Mouse (Mus musculus) thymus, postnatal 25 days (tissue): ENCODE measurements around the gene Hdac7.
"Not testable (repeated sequence)": the region's sequence is repeated elsewhere in the genome, so short reads cannot be mapped to it uniquely, and the experiment has no call there.

ENCODE experiments used
- DNase-seq: peaks from one replicate; pipeline ENCODE4 v3.0.0; 2022

Gene Hdac7

GRCm38 (mm10) chr15:97844037-97845034 lies at the start of gene Hdac7:
Gene Hdac7 (minus strand): TSS chr15:97844502.
- peak; percentile 91 for DNase-seq

- no peak for DNase-seq
These were observed 48.2 kb upstream of the Hdac7 start for GRCm38 (mm10) chr15:97892506-97892905.

DNA sequence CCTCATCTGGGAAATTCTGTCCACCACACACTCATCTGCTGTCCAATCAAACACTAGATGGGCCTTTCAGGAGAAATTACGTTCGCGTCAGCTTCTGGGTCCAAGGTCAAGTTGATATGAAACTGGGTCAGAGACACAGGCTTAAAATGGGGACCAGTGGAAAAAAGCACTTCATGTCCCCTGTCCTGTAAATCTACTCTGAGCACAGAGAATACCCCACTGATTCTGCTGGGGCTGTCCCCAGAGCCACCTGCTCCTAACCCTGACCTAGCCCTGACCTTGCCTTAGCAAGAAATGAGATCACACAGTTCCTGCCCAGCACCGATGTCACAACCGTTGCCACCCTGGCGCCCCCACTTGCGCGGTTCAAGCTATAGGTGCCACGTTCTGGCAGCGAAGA lies 46.1 kb upstream of the Hdac7 start:
- DNase-seq, result no peak

DNA sequence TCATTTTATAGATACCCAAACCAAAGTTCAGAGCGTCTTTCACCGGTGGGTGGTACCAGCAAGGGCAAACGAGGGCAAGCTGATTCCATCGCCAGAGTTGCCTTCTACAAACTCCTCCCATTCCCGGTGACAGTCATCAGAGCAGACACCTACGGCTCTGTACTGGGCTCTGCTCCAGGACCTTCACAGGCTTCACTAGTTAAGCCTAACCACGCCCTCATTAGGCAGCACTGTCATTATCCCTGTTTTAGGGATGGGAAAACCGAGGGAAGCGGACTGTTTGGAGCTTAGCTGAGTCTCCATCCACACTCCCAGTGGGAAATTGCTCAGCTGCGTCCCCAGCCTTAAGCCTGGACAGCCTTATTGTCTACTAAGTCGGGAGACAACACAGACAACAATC lies 45.7 kb upstream of the Hdac7 start:
- DNase-seq, result no peak

DNA sequence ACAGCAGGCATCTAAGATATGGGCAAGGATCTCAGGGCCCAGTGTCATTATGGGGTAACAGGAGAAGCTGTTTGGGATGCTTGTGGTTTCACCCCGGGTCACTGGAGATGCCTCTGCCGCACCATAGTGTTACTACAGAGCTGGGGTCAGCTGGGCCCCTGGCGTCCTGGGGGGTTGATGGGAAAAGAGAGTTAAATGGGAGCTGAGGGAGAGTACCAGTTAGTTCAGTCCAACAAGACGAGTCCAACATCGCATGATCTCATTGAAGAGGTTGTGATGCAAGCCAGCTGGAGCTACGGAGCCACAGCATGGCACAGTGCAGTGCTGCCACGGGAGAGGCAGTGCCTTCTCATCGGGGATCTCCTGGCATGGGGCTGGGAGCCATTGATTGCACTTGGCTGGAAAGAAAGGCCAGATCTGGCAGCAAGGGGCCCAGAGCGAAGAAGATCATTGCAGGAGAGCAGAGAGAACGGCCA lies 43.3 kb upstream of the Hdac7 start:
- no peak for DNase-seq

DNA sequence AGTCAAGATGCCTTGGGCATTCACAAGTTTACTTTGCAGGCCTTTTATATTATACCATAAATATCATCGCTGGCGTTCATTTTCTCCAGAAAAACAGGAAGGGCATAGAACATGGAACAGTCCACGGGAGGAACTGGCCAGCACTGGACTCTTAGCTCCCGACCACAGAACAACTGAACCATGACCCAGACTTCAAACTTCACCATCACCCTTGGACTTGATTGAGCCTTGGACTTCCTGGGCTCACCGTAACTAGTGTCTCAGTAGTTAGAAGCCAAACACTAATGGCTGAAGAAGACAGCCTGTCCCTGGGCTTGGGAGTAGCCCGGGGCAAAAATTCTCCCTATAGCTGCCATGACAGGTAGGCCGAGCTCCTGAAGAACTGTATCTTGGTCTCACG lies 37.1 kb upstream of the Hdac7 start:
- no peak for DNase-seq

- DNase-seq, result no peak
These were observed 36.1 kb upstream of the Hdac7 start for GRCm38 (mm10) chr15:97880441-97880840.

DNA sequence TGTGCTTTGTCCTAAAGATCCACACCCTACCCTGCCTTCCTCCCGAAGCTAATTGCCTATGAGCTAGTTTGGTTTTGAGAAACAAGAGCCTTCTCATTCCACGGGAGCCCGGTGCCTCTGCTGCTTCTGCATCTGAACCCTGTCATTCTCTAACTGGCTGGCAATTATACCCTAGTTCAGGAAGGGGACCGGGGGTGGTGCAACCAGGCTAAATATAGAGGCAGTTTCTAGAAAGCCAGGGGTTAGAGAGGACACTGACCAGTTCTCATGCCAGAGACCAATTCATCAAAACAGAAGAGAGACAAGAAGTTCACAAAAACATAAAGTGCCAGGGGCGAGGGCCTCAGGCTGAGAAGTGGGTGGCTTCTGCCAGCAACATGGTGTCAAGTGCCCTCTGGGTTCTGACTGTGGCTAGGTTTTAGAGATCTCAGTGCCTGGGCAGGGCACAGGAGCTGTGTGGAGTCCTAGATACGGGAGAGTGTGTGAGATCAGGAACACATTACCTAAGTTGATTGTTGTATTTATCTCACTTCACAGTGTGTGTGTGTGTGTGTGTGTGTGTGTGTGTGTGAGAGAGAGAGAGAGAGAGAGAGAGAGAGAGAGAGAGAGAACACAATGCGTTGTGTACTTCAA lies 34.5 kb upstream of the Hdac7 start:
- no peak for DNase-seq

DNA sequence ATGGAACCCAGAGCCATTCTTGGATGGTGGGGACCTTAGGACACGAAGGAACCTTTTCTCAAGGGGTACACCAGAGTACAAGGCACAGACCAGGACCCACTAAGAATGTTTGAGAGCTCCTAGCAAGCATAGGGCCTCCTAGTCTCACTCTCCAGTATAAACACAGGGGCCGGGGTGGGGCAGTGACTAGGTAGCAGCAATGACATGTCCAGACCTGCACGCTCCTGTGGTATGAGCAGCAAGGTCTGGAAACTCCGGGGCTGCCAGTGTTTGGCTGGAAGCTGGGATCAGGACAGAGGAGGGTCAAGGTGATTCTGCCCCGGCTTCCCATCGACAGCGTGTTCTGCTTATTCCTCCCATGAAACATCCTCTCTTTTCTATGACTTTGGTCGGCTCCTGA lies 31.5 kb upstream of the Hdac7 start:
- no peak for DNase-seq

GRCm38 (mm10) chr15:97873717-97874116 lies 29.4 kb upstream of the Hdac7 start:
- DNase-seq, result no peak

- no peak for DNase-seq
These were observed 27.9 kb upstream of the Hdac7 start for GRCm38 (mm10) chr15:97872161-97872560.

GRCm38 (mm10) chr15:97871055-97872030 lies 27.0 kb upstream of the Hdac7 start:
- DNase-seq, result no peak

DNA sequence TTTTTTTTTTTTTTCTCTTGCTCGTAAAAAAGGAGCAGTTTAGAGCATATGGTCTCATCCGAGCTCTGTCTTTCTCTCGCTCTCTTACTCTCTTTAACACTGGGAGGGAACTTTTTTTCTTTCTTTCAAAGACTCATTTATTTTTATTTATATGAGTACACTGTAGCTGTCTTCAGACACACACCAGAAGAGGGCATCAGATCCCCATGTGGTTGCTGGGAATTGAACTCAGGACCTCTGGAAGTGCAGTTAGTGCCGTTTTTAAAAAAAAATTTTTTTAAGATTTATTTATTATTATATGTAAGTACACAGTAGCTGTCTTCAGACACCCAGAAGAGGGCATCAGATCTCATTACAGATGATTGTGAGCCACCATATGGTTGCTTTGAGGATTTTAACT lies 25.8 kb upstream of the Hdac7 start:
- not testable (repeated sequence) for DNase-seq

GRCm38 (mm10) chr15:97868985-97869384 lies 24.7 kb upstream of the Hdac7 start:
- DNase-seq, result no peak

- DNase-seq, result no peak
These were observed 21.7 kb upstream of the Hdac7 start for GRCm38 (mm10) chr15:97865988-97866387.

GRCm38 (mm10) chr15:97865175-97865574 lies 20.9 kb upstream of the Hdac7 start:
- no peak for DNase-seq

DNA sequence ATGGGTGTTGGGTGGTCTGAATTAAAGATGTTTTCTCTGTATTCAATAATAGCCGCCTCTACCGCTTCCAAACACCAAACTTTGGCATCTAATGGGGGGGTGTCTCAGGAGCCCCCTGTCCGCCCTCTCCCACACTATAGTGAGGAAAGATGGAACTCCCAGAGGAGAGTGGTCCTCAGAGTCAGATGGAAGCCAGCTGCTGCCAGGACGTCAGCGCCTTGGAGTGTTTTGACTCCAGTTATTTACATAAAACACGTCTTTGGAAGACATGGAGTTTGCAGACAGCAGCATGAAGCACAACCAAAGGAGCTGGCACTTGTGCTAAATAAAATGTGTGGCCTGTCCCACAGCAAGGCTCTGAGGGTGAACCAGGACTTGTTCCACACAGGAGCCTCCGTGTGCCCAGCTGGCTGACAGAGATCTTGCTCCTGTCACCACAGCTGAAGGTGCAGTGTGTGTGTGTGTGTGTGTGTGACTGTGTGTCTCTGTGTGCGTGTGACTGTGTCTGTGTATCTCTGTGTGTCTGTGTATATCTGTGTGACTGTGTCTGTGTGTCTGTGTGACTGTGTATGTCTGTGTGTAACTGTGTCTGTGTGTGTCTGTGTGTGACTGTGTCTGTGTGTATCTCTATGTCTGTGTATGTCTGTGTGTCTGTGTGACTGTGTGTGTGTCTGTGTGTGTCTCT lies 20.2 kb upstream of the Hdac7 start:
- no peak for DNase-seq

DNA sequence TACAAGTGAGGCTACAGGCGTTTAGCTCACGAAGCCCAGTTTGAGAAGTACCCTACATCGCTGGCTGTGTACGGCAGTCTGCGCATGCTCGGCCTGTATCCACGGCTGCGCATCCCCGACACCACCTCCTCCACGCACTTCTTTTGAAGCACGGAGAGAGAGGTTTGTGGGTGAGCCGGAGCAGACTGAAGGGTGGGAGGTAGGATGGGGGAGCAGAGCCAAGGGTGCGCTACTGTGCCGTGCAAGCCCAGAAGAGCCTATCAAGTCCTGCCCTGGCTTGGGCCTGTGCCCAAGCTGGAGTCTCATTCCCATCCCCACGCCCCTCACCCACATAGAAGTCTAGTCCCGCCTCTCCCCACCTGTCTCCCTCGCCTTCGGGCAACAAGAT lies 19.2 kb upstream of the Hdac7 start:
- no peak for DNase-seq

- DNase-seq, result no peak
These were observed 18.7 kb upstream of the Hdac7 start for GRCm38 (mm10) chr15:97862881-97863493.

- no peak for DNase-seq
These were observed 16.1 kb upstream of the Hdac7 start for GRCm38 (mm10) chr15:97860353-97860752.

GRCm38 (mm10) chr15:97858431-97858830 lies 14.1 kb upstream of the Hdac7 start:
- DNase-seq, result no peak

DNA sequence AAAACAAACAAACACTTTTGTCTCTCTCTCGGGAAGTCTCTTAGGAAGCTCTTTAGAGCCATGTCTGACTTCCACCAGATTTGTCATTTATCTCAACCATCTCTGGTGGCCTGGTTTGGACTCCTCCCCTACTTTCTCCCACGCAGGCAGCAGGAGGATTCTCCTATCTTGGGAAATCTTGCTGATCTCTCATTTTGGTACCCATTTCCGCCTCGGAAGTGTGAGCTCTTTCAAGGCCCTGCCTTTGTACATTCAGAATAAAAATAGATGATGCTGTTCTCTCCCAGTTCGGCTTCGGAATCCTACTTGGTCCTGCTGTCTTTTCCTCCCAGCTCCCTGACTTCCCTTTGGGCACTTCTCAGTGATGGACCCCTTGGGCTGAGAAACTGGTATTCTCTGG lies 10.2 kb upstream of the Hdac7 start:
- DNase-seq, result no peak
